Mouse (Mus musculus): ENCODE measurements at regions not wholly inside any gene's neighbourhood (a gene's known extent, or its start where the extent isn't known, plus 50 kb on each side); places are given as distances from the start of the nearest gene placed in this dataset.

GRCm38 (mm10) chr15:90021746-90022312 lies 180.2 kb upstream of the Syt10 start:
- DNase-seq = no peak

DNA sequence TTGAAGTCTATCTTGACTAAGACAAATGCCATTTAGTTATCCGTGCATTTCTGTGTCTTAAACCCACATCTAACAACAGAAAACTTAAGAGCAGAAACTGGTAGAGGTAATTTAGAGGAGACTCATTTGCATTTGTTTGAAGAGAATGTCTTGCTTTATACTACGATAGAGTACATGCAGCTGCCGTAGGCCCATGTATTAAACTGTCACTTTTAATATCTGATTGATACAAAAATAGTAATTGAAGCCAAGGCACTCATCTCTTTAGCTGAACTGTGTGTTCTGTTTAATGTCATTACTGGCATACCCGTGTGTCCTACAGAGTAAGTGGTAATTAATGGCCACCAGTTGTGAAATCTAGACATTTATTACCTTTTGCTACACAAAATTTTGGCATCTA lies 181.5 kb upstream of the Syt10 start:
- DNase-seq = no peak

DNA sequence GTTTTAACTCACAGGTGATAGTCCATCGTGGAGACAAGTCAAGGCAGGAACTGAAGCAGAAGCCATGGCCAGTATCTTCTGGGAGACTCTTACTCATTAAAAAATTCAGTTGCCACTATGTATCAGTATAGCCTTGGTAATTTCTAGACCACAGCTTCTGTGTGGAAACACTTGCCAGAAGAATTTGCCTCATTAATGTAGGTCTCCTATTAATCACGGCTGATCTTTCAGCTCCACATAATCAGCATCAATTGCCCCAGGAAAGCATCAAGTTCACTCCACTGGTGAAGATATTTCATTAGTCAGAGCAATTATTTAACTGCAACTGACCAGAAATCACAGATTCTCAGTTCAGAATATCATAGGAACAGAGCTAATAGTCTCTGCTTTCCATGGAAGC lies 189.8 kb upstream of the Alg10b start:
- DNase-seq = no peak

GRCm38 (mm10) chr15:90045683-90046082 lies 178.4 kb upstream of the Alg10b start:
- no peak for DNase-seq

DNA sequence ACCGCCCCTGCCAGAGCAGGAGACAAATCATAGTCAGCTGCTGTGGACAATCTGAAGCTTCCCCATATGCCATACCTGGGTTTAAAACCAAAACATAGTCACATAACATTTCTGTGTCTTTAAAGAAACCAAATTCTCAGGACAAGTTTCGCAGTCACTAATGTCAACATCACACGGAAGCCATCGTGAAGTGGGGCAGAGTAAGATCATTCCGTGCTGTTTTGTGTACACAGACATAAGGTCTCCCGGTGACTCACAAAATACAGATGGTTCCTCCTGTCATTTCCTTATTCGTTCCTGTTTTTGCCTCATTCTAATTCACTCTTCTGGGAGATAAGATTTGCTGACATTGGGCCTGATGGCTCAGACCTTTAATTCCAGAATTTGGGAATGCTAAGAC lies 162.1 kb upstream of the Alg10b start:
- DNase-seq = no peak

DNA sequence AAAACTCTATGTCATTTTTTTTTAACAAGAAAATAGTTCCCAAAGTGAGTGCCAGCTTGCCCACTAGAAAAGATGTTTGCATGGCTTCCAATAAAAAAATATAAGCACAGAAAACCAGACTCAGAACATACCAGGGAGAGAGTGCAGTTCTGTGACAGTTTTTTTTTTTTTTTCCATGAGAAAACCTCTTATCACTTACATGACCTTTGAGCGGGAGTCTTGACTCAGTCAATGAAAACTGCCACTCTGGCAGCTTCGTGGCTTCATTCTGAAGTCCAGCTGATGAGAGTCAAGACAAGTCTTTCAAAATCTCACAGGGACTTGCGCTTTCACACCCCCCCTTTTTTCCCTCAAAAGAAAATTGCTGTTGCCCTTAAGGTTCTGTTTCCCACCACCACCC lies 158.3 kb upstream of the Alg10b start:
- no peak for DNase-seq

GRCm38 (mm10) chr15:90072078-90072477 lies 152.0 kb upstream of the Alg10b start:
- peak; percentile 19 to 35 for DNase-seq

DNA sequence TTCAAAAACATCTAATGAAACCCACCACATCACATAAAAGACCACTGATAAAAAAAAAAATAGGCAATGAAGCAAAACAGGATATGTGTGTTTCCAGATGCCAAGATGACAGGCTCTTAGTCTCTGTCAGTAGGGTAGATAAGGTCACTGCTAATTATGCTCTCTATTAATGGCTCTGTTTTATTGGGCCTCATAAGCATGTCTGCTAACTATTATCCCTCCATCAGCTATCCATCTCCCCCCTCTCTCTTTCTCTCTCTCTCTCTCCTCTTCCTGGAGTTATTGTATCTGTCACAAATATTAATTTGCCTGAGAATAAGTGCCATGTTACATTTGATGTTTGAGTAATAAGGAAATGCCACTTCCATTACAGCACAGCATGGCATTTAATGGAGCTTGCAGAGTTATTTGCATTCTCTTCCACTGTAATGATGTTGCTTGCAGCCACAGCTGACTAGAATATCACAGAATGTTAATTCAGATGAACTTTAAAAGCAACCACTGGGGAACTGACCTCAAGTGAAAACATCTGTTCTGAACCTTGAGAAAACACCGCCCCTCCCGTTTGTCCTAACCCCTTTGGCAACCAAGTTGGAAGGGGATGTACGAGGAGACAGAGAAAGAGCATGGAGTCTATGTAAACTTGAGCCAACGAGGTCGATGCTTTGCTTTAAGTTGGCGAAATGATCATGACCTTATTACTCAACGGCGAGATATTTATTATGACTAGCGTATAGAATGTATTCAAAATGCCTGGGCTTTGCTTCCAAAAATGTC lies 141.7 kb upstream of the Alg10b start:
- DNase-seq = no peak

DNA sequence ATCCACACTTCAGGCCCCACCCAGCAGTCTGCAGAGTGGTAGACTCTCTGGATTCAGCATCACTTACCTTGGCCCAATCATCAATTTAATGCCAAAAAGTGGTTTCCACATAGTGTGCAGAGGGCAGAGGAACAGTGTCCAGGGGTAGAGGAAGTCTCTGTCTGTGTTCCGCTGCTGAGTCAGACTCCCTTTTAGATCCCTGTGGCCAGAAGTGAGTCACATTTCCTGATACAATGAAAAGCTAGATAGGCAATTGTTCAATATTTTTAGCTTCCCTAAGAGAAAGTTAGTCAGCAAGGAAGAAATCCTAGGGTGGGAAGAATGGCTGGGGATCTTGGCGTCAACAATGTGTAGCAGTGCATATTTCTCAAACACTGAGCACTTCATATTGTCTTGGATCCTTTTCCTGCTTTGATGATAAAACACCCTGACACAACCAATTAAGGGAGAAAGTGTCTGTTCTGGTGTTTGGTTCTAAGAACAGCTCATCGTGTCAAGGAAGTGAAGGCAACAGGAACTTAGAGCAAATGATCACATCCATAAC lies 114.6 kb upstream of the Alg10b start:
- no peak for DNase-seq

GRCm38 (mm10) chr15:90113611-90114010 lies 110.5 kb upstream of the Alg10b start:
- DNase-seq = no peak

GRCm38 (mm10) chr15:90119747-90120146 lies 104.4 kb upstream of the Alg10b start:
- no peak for DNase-seq

GRCm38 (mm10) chr15:90123999-90124398 lies 100.1 kb upstream of the Alg10b start:
- DNase-seq = no peak

DNA sequence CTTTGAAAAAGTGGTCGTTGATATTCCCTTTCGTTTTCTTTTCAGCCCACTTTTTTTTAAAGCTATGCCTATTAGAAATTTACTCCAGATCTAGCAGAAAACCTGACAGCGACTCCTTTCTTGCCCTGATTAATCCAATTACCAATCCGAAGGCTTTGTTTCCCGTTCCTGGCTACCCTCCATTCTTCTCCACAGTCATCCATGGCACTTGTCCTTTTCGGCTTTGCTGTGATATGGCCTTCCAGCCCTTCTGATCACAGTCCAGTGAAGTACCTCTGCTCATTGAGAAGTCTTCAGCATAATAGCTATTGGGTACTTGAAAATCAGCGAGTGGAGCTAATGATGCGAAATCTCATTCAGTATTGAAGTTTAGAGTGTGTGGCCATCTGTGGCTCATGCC lies 99.0 kb upstream of the Alg10b start:
- no peak for DNase-seq

DNA sequence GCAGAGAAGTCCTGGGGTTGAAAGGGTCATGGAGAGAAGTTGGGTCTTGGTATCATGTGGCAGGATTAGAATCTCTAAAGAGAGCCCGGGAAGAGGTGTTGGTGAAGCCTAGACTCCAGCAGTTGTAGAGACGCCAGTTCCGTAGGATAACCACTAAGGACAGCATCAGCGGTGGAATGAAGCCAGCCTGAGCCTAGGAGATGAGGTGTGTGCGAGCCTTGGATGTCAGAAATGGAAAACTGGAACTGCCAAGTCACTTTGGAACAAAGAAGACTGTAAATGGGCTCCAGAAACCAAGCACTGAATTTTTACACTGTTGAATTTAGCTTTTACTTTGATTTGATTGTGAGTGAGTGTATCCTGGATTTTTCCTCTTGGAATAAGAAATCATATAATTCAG lies 92.3 kb upstream of the Alg10b start:
- DNase-seq = no peak

- DNase-seq = no peak
These were observed 83.1 kb upstream of the Alg10b start for GRCm38 (mm10) chr15:90140966-90141365.

DNA sequence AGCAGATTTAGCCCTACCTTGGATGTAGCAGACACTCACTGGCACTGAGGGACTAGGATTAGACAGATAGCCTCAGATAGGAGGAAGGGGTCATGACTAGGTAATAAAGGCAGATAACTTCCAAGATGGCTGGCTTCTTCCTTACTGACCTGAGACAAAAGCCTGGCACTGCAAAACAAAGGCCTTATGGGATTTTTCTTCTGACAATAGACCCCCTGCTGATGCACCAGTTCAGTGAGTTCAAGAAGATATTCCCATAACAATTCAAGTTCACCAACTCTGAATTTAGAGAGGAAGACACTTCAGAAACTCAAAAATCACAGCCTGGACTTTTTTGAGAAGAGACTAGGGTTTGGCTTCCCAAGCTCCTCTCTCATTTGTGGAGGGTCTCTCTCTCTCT lies 75.4 kb upstream of the Alg10b start:
- DNase-seq = no peak

DNA sequence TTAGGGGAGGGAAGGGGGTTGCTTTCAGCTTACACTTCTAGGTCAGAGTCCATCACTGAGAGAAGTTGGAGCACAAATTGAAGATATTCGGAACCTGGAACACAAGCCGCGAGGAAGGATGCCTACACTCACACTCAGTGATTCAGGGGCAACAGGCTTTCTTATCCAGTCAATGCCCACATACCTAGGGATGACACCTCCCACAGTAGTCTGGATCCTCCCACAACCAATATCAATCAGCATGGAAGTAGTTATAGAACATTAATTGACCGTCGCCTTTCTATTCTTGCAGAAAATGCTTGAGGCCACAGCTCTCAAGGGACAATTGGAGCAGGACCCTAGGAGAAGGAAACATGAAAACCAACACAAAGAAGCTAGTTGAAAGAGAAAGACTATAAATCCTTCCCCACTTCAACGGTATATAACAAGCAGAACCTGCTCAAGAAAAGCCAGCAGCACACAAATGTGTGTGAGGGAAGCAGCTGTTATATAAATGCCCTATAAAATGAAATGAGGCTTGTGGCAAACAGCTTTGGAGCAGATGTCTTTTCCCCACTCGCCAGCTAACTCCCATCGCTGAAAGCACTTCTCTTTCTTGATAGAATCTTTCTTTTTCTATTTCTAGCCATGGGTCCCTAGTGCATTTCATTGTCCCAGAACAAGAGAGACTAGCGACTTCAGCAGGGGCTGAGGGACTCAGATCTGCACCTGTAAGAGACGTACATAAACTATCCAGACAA lies 70.1 kb upstream of the Alg10b start:
- DNase-seq = no peak
